Mouse (Mus musculus) MEL (cell line): ENCODE data around the gene Rpl11. TPM values are rescaled to one million over a fixed set of nuclear protein-coding genes. Genes with fewer than 3 reads are reported as not detected.
"Not testable (repeated sequence)": the region's sequence is repeated elsewhere in the genome, so short reads cannot be mapped to it uniquely, and the experiment has no call there.

ENCODE experiments used
- DNase-seq: peaks from one replicate; pipeline ENCODE4 v3.0.0; 2011; ENCODE audit warnings: low read depth, low spot score
- H3K27ac ChIP-seq: 2 replicates; pipeline ENCODE4 v1.5.1; 2012; ENCODE audit warnings: low read depth, mild to moderate bottlenecking, control low read depth, low read length, moderate library complexity; ENCODE audit not compliant: control insufficient read depth
- H3K27me3 ChIP-seq, 2 experiments: fragments of 150-350 bp in 1 of 2; sonication (generic) in 1 of 2; 2 replicates each; pipeline ENCODE4 v1.6.1; 2012; ENCODE audit warnings: low read length in 2 of 2, mild to moderate bottlenecking in 2 of 2, improper control_type of control experiment in 1 of 2, moderate library complexity in 1 of 2; ENCODE audit not compliant: insufficient read depth in 2 of 2, control insufficient read depth in 1 of 2
- H3K36me3 ChIP-seq, 2 experiments: 2 replicates each; pipeline ENCODE4 v1.6.1; 2012 to 2014; ENCODE audit warnings: low read length in 2 of 2, improper control_type of control experiment in 1 of 2, inconsistent platforms in 1 of 2, mild to moderate bottlenecking in 1 of 2; ENCODE audit not compliant: insufficient read depth in 2 of 2, control insufficient read depth in 1 of 2
- H3K4me1 ChIP-seq, 2 experiments: fragments of 150-350 bp in 1 of 2; sonication (generic) in 1 of 2; 2 replicates each; pipeline ENCODE4 v1.6.1; 2012; ENCODE audit warnings: low read length in 2 of 2, improper control_type of control experiment in 1 of 2, mild to moderate bottlenecking in 1 of 2; ENCODE audit not compliant: insufficient read depth in 2 of 2, control insufficient read depth in 1 of 2
- H3K4me3 ChIP-seq, 2 experiments: fragments of 150-350 bp in 1 of 2; sonication (generic) in 1 of 2; 2 replicates each; pipeline ENCODE4 v1.5.1; 2012; ENCODE audit warnings: low read depth in 2 of 2, low read length in 2 of 2, mild to moderate bottlenecking in 2 of 2, moderate library complexity in 2 of 2, control low read depth in 1 of 2, improper control_type of control experiment in 1 of 2; ENCODE audit not compliant: control insufficient read depth in 1 of 2, insufficient read depth in 1 of 2
- H3K79me2 ChIP-seq: 2 replicates; pipeline ENCODE4 v1.6.1; 2012; ENCODE audit warnings: mild to moderate bottlenecking, low read length, moderate library complexity; ENCODE audit not compliant: control insufficient read depth, poor library complexity, insufficient read depth
- H3K9ac ChIP-seq: 2 replicates; pipeline ENCODE4 v1.6.1; 2012; ENCODE audit warnings: low read depth, mild to moderate bottlenecking, control low read depth, low read length, moderate library complexity; ENCODE audit not compliant: control insufficient read depth, poor library complexity, severe bottlenecking
- H3K9me3 ChIP-seq: fragments of 150-350 bp; sonication (generic); replicated peaks from 2 replicates; pipeline ENCODE4 v1.6.1; 2012; ENCODE audit warnings: mild to moderate bottlenecking, low read length, improper control_type of control experiment, moderate library complexity; ENCODE audit not compliant: insufficient read depth
- CHD1 ChIP-seq: IDR thresholded peaks from 2 replicates; pipeline ENCODE4 v1.6.1; 2012; ENCODE audit warnings: low read depth, mild to moderate bottlenecking, inconsistent platforms, low read length, improper control_type of control experiment
- CTCF ChIP-seq, 3 experiments: IDR thresholded peaks in 2 of 3; conservative IDR thresholded peaks in 1 of 3; 2 replicates each; pipeline ENCODE4 v1.5.1; 2011 to 2012; ENCODE audit warnings: low read length in 3 of 3, low read depth in 2 of 3, mild to moderate bottlenecking in 2 of 3, improper control_type of control experiment in 1 of 3, inconsistent platforms in 1 of 3, mixed read lengths in 1 of 3, moderate library complexity in 1 of 3; ENCODE audit not compliant: control insufficient read depth in 1 of 3, insufficient read depth in 1 of 3, poor library complexity in 1 of 3, severe bottlenecking in 1 of 3
- ELF1 ChIP-seq: IDR thresholded peaks from 2 replicates; pipeline ENCODE4 v1.6.1; 2014; ENCODE audit warnings: low read depth, mild to moderate bottlenecking, inconsistent platforms, low read length, improper control_type of control experiment, moderate library complexity
- GATA1 ChIP-seq: IDR thresholded peaks from 2 replicates; pipeline ENCODE4 v1.6.1; 2011; ENCODE audit warnings: low read depth, low read length, improper control_type of control experiment
- HCFC1 ChIP-seq: IDR thresholded peaks from 2 replicates; pipeline ENCODE4 v1.6.1; 2012; ENCODE audit warnings: low read depth, mild to moderate bottlenecking, inconsistent platforms, low read length, improper control_type of control experiment, moderate library complexity
- KAT2A ChIP-seq: conservative IDR thresholded peaks from 2 replicates; pipeline ENCODE4 v1.6.1; 2012; ENCODE audit warnings: low read depth, low read length, improper control_type of control experiment, inconsistent platforms
- MAFK ChIP-seq: IDR thresholded peaks from 2 replicates; pipeline ENCODE4 v1.6.1; 2011; ENCODE audit warnings: low read depth, mild to moderate bottlenecking, low read length, improper control_type of control experiment, borderline replicate concordance
- MAZ ChIP-seq: IDR thresholded peaks from 2 replicates; pipeline ENCODE4 v1.6.1; 2012; ENCODE audit warnings: low read depth, mild to moderate bottlenecking, inconsistent platforms, low read length, improper control_type of control experiment
- MXI1 ChIP-seq: IDR thresholded peaks from 2 replicates; pipeline ENCODE4 v1.6.1; 2011; ENCODE audit warnings: mild to moderate bottlenecking, low read depth, low read length, improper control_type of control experiment
- POLR2A ChIP-seq, 2 experiments: IDR thresholded peaks; 2 replicates each; pipeline ENCODE4 v1.6.1; 2011 to 2012; ENCODE audit warnings: low read length in 2 of 2, mild to moderate bottlenecking in 2 of 2, control low read depth in 1 of 2, improper control_type of control experiment in 1 of 2, low read depth in 1 of 2, moderate library complexity in 1 of 2; ENCODE audit not compliant: control insufficient read depth in 1 of 2, insufficient read depth in 1 of 2, poor library complexity in 1 of 2
- RAD21 ChIP-seq: IDR thresholded peaks from 2 replicates; pipeline ENCODE4 v1.6.1; 2011; ENCODE audit warnings: mild to moderate bottlenecking, low read depth, low read length, improper control_type of control experiment
- RCOR1 ChIP-seq: IDR thresholded peaks from 2 replicates; pipeline ENCODE4 v1.6.1; 2012; ENCODE audit warnings: low read depth, mild to moderate bottlenecking, inconsistent platforms, low read length, improper control_type of control experiment
- SIN3A ChIP-seq: IDR thresholded peaks from 2 replicates; pipeline ENCODE4 v1.6.1; 2012; ENCODE audit warnings: low read length, improper control_type of control experiment, inconsistent platforms
- SMC3 ChIP-seq: IDR thresholded peaks from 2 replicates; pipeline ENCODE4 v1.6.1; 2011; ENCODE audit warnings: low read depth, low read length, improper control_type of control experiment
- TAL1 ChIP-seq: IDR thresholded peaks from 2 replicates; pipeline ENCODE4 v1.6.1; 2012; ENCODE audit warnings: mild to moderate bottlenecking, inconsistent platforms, low read length, moderate library complexity, mixed read lengths
- TCF12 ChIP-seq: IDR thresholded peaks from 2 replicates; pipeline ENCODE4 v1.6.1; 2014; ENCODE audit warnings: low read depth, mild to moderate bottlenecking, inconsistent platforms, low read length, improper control_type of control experiment, moderate library complexity
- UBTF ChIP-seq: IDR thresholded peaks from 2 replicates; pipeline ENCODE4 v1.6.1; 2012; ENCODE audit warnings: low read depth, mild to moderate bottlenecking, inconsistent platforms, low read length, improper control_type of control experiment, moderate library complexity, borderline replicate concordance; ENCODE audit not compliant: insufficient read depth
- ZKSCAN1 ChIP-seq: IDR thresholded peaks from 2 replicates; pipeline ENCODE4 v1.6.1; 2012; ENCODE audit warnings: low read depth, mild to moderate bottlenecking, inconsistent platforms, low read length, improper control_type of control experiment, moderate library complexity
- ZNF384 ChIP-seq: IDR thresholded peaks from 2 replicates; pipeline ENCODE4 v1.6.1; 2012; ENCODE audit warnings: low read depth, mild to moderate bottlenecking, inconsistent platforms, low read length, improper control_type of control experiment
- polyA plus RNA-seq, 2 experiments: library from polyadenylated mRNA; stranded (reverse) in 1 of 2; unstranded in 1 of 2; fragments of >175 nt in 1 of 2; fragments of >200 nt in 1 of 2; gene quantifications; 2 replicates each; pipeline versions ENCODE4 v1.2.1 to v1.2.4; 2012; ENCODE audit warnings: low replicate concordance in 2 of 2, low read depth in 1 of 2; ENCODE audit not compliant: insufficient read length in 2 of 2, insufficient read depth in 1 of 2, missing spikeins in 1 of 2
- total RNA-seq: library from RNA; depleted of rRNA; stranded (reverse); fragments of 300-350 nt; gene quantifications from 2 replicates; pipeline ENCODE4 v1.2.3, GENCODE M21; 2012

Rpl11 gene
- total and polyA plus RNA-seq, 3 experiments, result 2,003 to 2,603 TPM; not detected in 1

DNA sequence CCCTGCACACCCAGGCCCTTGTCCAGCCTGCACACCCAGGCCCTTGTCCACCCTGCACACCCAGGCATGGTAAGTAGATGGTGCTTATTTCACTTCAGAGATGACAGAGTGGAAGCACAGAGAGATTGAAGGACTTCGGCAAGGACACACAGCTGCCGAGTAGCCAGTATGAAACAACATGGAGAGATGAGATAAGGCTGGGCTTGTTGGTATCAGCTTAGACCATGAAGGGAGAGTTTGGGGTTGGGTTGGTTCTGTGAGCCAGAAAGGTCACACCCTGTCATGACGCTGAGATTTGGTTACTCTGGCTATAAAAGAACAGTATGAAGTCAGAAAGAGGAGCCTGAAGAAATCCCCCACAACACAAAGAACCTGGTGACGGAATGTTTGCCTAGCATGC is 16.1 kb upstream of the Rpl11 start (continued):
- TF ChIP-seq TCF12 (peak; percentile 30; the same call in 1 of the 2 replicates), SIN3A (no peak), UBTF (no peak)

DNA sequence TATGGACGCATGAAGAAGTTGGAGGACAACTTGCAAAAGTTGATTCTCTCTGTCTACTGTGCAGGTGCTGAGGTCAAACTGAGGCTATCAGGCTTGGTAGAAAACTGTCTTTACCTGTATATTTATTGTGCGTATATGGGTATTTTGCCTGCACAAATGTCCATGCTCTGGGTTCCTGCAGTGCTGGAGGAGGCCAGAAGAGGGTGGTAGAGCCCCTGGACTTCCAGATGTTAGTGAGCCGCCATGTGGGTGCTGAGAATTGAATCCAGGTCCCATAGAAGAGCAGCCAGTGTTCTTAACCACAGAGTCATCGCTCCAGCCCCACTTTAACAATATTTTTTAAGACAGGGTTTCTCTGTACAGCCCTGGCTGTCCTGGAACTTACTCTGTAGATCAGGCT is 9.9 kb upstream of the Rpl11 start:
- DNase-seq, result no peak
- Histone ChIP-seq H3K79me2 (no peaks in the 10 kb centered on the region), H3K27me3 (peaks cover 15 to 17% of the 10 kb centered on the region in 2 experiments), H3K9me3 (no peaks in the 10 kb centered on the region), H3K36me3 (no peaks in the 10 kb centered on the region), H3K4me1 (no peaks in the 10 kb centered on the region), H3K4me3 (no peak overlapping the region), H3K9ac (no peak overlapping the region), H3K27ac (no peak overlapping the region)
- TF ChIP-seq MAFK (no peak), ZKSCAN1 (no peak), RAD21 (peak; percentile 15), POLR2A (IDR thresholded peaks at IDR 0.05; ENCODE audit: control insufficient read depth in 1 of 2, insufficient read depth in 1 of 2, low read depth in 1 of 2, low read length in 2 of 2, poor library complexity in 1 of 2) (no peak), HCFC1 (no peak), TCF12 (no peak), CTCF (IDR thresholded peaks at IDR 0.05 in 2 of 3, conservative IDR thresholded peaks at IDR 0.05 in 1 of 3; ENCODE audit: control insufficient read depth in 1 of 3, insufficient read depth in 1 of 3, low read depth in 2 of 3, low read length in 3 of 3, poor library complexity in 1 of 3, severe bottlenecking in 1 of 3) (peak in 2 of 3 experiments; percentile 28 to 45; a peak in 5 of 6 replicates), SMC3 (peak; percentile 44), KAT2A (no peak), TAL1 (no peak), ELF1 (no peak), CHD1 (no peak), MAZ (no peak)

DNA sequence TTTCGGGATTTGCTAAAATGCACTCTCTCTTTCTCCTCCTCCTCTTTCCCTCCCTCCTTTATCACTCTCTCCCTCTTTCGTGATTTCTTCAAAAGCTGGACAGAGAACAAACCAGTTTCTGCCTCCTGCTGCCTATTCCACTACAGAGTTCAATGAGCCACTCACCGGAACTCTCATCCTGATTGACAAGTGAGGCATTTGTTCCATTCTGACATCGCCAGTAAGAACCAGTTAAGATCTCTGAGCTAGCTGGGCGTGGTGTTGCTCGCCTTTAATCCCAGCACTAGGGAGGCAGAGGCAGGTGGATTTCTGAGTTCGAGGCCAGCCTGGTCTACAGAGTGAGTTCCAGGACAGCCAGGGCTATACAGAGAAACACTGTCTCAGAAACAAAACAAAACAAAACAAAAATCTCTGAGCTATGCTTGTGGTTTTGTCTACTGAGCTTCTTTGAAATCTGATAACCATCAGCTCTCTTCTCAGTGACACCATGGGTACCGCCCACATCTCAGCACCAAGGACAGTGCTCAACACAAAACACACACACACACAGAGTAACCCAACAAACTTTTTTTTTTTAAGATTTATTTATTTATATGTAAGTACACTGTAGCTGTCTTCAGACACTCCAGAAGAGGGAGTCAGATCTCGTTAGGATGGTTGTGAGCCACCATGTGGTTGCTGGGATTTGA is 6.7 kb upstream of the Rpl11 start:
- H3K79me2 ChIP-seq, H3K4me1 ChIP-seq, H3K9me3 ChIP-seq, H3K36me3 ChIP-seq, H3K4me3 ChIP-seq, H3K9ac ChIP-seq, H3K27ac ChIP-seq: not testable (repeated sequence)
- peaks cover 26 to 32% of the 10 kb centered on the region in 2 experiments for H3K27me3 ChIP-seq
- TF ChIP-seq MXI1, result peak; percentile 77
- 0 out of 2 replicates have a peak, but pooled peaks have one; percentile 20 for TF ChIP-seq RCOR1
- peak; percentile 92 for TF ChIP-seq SIN3A
- TF ChIP-seq GATA1, result peak; percentile 74
- peak; percentile 84 for TF ChIP-seq ZNF384
- DNase-seq, result peak; percentile 84
